Comparison of ENCODE assay signal across 14 mouse cellular contexts in the genomic region with DNA sequence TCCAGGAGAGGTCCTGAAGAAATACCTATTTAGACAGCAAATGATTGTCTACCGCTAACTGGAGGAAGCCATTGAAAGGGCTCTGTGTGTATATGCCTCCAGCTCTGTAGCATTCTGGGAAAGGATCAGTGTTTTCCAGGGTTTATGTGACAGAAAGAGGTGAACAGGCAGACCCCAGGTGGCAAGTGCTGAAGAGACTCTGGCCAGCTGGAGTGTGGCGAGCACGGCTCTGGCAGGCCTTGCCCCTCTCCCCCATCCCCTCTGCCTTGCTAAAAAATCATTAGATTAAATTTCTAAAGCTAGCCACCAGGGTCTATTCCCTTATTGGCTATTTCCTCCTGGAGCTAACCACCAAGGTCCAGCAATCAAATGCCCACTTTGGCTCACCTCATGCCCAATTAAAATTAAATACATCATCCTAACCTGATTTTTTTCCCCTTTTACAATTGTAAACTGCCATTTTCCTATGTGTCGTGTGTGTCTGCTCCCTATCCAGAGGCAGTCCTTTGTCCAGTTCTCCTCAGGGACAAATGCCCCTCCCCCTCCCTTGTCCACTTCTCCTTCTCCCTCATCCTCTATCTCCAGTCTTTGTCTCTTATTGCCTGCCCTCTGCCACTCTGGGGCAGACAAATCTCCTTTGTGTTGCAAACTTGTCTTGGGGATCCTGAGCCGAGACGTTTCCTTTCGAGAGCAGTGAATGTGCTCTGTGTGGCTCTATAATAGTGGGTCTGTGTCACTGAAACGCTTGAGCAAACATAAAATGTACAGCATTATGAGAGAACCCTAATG.
DNase-seq lines count a peak whose midpoint lies in the region; ATAC-seq and TF ChIP-seq lines count a peak whose summit lies in the region.
"Had no signal": no experiment of that assay in that cellular context is flagged by ENCODE, and none has a peak within 500 bp of the region (broad histone marks: within the 10 kb centered on the region; RNA-seq: fewer than 3 reads in every experiment).

No protein-coding gene starts in this region.

- H3K36me3 ChIP-seq in forebrain, embryonic 12.5 days (replicated peaks), result peaks cover 11% of the 10 kb centered on the region
- no peaks in the 10 kb centered on the region for H3K36me3 ChIP-seq in hindbrain, embryonic 15.5 days
- H3K36me3 ChIP-seq in midbrain, postnatal 0 days (ENCODE audit: insufficient read depth, low read length), result no peaks in the 10 kb centered on the region
- no peaks in the 10 kb centered on the region for H3K36me3 ChIP-seq in intestine, embryonic 15.5 days
- H3K36me3 ChIP-seq in heart, embryonic 11.5 days (ENCODE audit: control insufficient read depth, insufficient read depth, low read length), result no peaks in the 10 kb centered on the region
- H3K36me3 ChIP-seq: kidney, embryonic 15.5 days; limb, embryonic 13.5 days had no signal

- WGBS in forebrain, embryonic 12.5 days, result 13% methylated on average over 8 of the region's 8 CpGs
- 21% methylated on average over 8 of the region's 8 CpGs for WGBS in hindbrain, embryonic 15.5 days
- WGBS in midbrain, postnatal 0 days, result 25% methylated on average over 8 of the region's 8 CpGs
- whole genome bisulfite sequencing in intestine, embryonic 15.5 days, result 72% methylated on average over 8 of the region's 8 CpGs
- WGBS in heart, embryonic 11.5 days (ENCODE audit: insufficient replicate concordance), result 58% methylated on average over 8 of the region's 8 CpGs

- H3K27ac ChIP-seq in forebrain, embryonic 12.5 days, result peak overlapping the region; percentile 79
- H3K27ac ChIP-seq in hindbrain, embryonic 15.5 days (replicated peaks), result peak overlapping the region; percentile 21; the same call in 1 of the 2 replicates
- H3K27ac ChIP-seq in midbrain, postnatal 0 days (ENCODE audit: low read depth, low read length), result peak overlapping the region; percentile 12; the same call in 1 of the 2 replicates
- no peak overlapping the region for H3K27ac ChIP-seq in intestine, embryonic 15.5 days
- H3K27ac ChIP-seq in heart, embryonic 11.5 days (ENCODE audit: low read depth, low read length), result no peak overlapping the region
- H3K27ac ChIP-seq: kidney, embryonic 15.5 days; limb, embryonic 13.5 days had no signal

- H3K4me3 ChIP-seq in forebrain, embryonic 12.5 days (replicated peaks), result no peak overlapping the region
- no peak overlapping the region for H3K4me3 ChIP-seq in hindbrain, embryonic 15.5 days
- no peak overlapping the region for H3K4me3 ChIP-seq in midbrain, postnatal 0 days (ENCODE audit: low read depth, low read length)
- no peak overlapping the region for H3K4me3 ChIP-seq in intestine, embryonic 15.5 days (replicated peaks)
- H3K4me3 ChIP-seq in heart, embryonic 11.5 days (ENCODE audit: low read depth, low read length), result no peak overlapping the region
- H3K4me3 ChIP-seq: kidney, embryonic 15.5 days; limb, embryonic 13.5 days; megakaryocyte, embryonic 14.5 days had no signal

- peak; percentile 49 for DNase-seq in embryo, embryonic 10.5 days (ENCODE audit: low spot score)
- peak; percentile 15 for DNase-seq in midbrain, postnatal 0 days (ENCODE audit: low spot score)
- no peak for DNase-seq in spleen, postnatal 4 days (ENCODE audit: low spot score in 2 of 2)
- no peak for DNase-seq in cerebellum, postnatal 14 days
- DNase-seq: cerebellum, adult 8-10 months; lung, adult 18-20 months had no signal

- no peak for TF ChIP-seq CTCF in midbrain, postnatal 0 days (IDR thresholded peaks at IDR 0.05)

- H3K9me3 ChIP-seq in forebrain, embryonic 12.5 days, result no peaks in the 10 kb centered on the region
- H3K9me3 ChIP-seq in hindbrain, embryonic 15.5 days, result no peaks in the 10 kb centered on the region
- H3K9me3 ChIP-seq in midbrain, postnatal 0 days (ENCODE audit: low read length), result no peaks in the 10 kb centered on the region
- no peaks in the 10 kb centered on the region for H3K9me3 ChIP-seq in intestine, embryonic 15.5 days
- H3K9me3 ChIP-seq in heart, embryonic 11.5 days (replicated peaks; ENCODE audit: control insufficient read depth, low read length), result no peaks in the 10 kb centered on the region
- H3K9me3 ChIP-seq: kidney, embryonic 15.5 days; limb, embryonic 13.5 days; megakaryocyte, embryonic 14.5 days had no signal

- H3K4me1 ChIP-seq in forebrain, embryonic 12.5 days, result peaks cover 47% of the 10 kb centered on the region
- H3K4me1 ChIP-seq in hindbrain, embryonic 15.5 days (replicated peaks), result peaks cover 26% of the 10 kb centered on the region
- H3K4me1 ChIP-seq in midbrain, postnatal 0 days (ENCODE audit: insufficient read depth, low read length), result peaks cover 14% of the 10 kb centered on the region; the same call in 1 of the 2 replicates
- H3K4me1 ChIP-seq in intestine, embryonic 15.5 days (replicated peaks), result no peaks in the 10 kb centered on the region
- H3K4me1 ChIP-seq in heart, embryonic 11.5 days (ENCODE audit: control insufficient read depth, insufficient read depth, low read length), result no peaks in the 10 kb centered on the region
- H3K4me1 ChIP-seq: kidney, embryonic 15.5 days; limb, embryonic 13.5 days; megakaryocyte, embryonic 14.5 days had no signal

- peak; percentile 71 for ATAC-seq in forebrain, embryonic 12.5 days (ENCODE audit: low FRiP score)
- peak; percentile 54 for ATAC-seq in hindbrain, embryonic 15.5 days (ENCODE audit: low FRiP score, low read depth)
- no peak for ATAC-seq in midbrain, postnatal 0 days (ENCODE audit: low FRiP score)
- ATAC-seq in intestine, embryonic 15.5 days, result no peak
- ATAC-seq in heart, embryonic 11.5 days (replicated peaks; ENCODE audit: insufficient number of reproducible peaks, low FRiP score, low TSS enrichment), result no peak
- ATAC-seq: activated CD4-positive, CD25-positive, alpha-beta regulatory T cell, adult 4 months had no signal

- H3K4me2 ChIP-seq in forebrain, embryonic 12.5 days, result no peak overlapping the region
- no peak overlapping the region for H3K4me2 ChIP-seq in hindbrain, embryonic 15.5 days
- no peak overlapping the region for H3K4me2 ChIP-seq in midbrain, postnatal 0 days (ENCODE audit: low read depth, low read length, poor library complexity, severe bottlenecking)
- H3K4me2 ChIP-seq in intestine, embryonic 15.5 days (replicated peaks), result no peak overlapping the region
- no peak overlapping the region for H3K4me2 ChIP-seq in heart, embryonic 11.5 days
- H3K4me2 ChIP-seq: kidney, embryonic 15.5 days; limb, embryonic 13.5 days had no signal

- H3K9ac ChIP-seq in forebrain, embryonic 12.5 days, result no peak overlapping the region
- H3K9ac ChIP-seq in hindbrain, embryonic 15.5 days, result no peak overlapping the region
- H3K9ac ChIP-seq in midbrain, postnatal 0 days (replicated peaks; ENCODE audit: low read length, poor library complexity, severe bottlenecking), result no peak overlapping the region
- no peak overlapping the region for H3K9ac ChIP-seq in intestine, embryonic 15.5 days
- H3K9ac ChIP-seq in heart, embryonic 11.5 days (ENCODE audit: low read depth, low read length), result no peak overlapping the region
- H3K9ac ChIP-seq: kidney, embryonic 15.5 days; limb, embryonic 13.5 days had no signal

- H3K27me3 ChIP-seq in forebrain, embryonic 12.5 days, result no peaks in the 10 kb centered on the region
- H3K27me3 ChIP-seq in hindbrain, embryonic 15.5 days, result no peaks in the 10 kb centered on the region
- H3K27me3 ChIP-seq in midbrain, postnatal 0 days (ENCODE audit: insufficient read depth, low read length), result no peaks in the 10 kb centered on the region
- H3K27me3 ChIP-seq in intestine, embryonic 15.5 days (replicated peaks), result no peaks in the 10 kb centered on the region
- no peaks in the 10 kb centered on the region for H3K27me3 ChIP-seq in heart, embryonic 11.5 days (ENCODE audit: control insufficient read depth, insufficient read depth, low read length)
- H3K27me3 ChIP-seq: kidney, embryonic 15.5 days; megakaryocyte, embryonic 14.5 days had no signal

Comparison
In these comparisons a context has a peak if more than half of its experiments do, and no peak if none do; other contexts are left out.
1. DNase-seq: peak in embryo, embryonic 10.5 days (single experiment) and midbrain, postnatal 0 days (single experiment); none in spleen, postnatal 4 days (0 of 2) and cerebellum, postnatal 14 days (0 of 2).
2. ATAC-seq: peak in forebrain, embryonic 12.5 days (single experiment) and hindbrain, embryonic 15.5 days (single experiment); none in midbrain, postnatal 0 days (single experiment), intestine, embryonic 15.5 days (single experiment) and heart, embryonic 11.5 days (single experiment).
3. H3K27ac ChIP-seq: peak in forebrain, embryonic 12.5 days (single experiment), hindbrain, embryonic 15.5 days (single experiment) and midbrain, postnatal 0 days (single experiment); none in intestine, embryonic 15.5 days (single experiment) and heart, embryonic 11.5 days (single experiment).